Mouse (Mus musculus): ENCODE data around the gene Kat2b. TPM values are rescaled to one million over a fixed set of nuclear protein-coding genes. Genes with fewer than 3 reads are reported as not detected.
"Not testable (repeated sequence)": the region's sequence is repeated elsewhere in the genome, so short reads cannot be mapped to it uniquely, and the experiment has no call there.

The Kat2b gene
- polyA plus RNA-seq, 1 experiment from 2014 or later = 12.7 TPM

- DNase-seq (ENCODE audit: low spot score) = no peak
Measured at GRCm38 (mm10) chr17:53596941-53597790, 30.5 kb downstream of the Kat2b start.

GRCm38 (mm10) chr17:53598571-53598970 lies 31.9 kb downstream of the Kat2b start:
- no peak for DNase-seq (ENCODE audit: low spot score)

GRCm38 (mm10) chr17:53603236-53603635 lies 36.6 kb downstream of the Kat2b start:
- not testable (repeated sequence) for DNase-seq (ENCODE audit: low spot score)

- DNase-seq (ENCODE audit: low spot score) = not testable (repeated sequence)
Measured at GRCm38 (mm10) chr17:53606082-53606481, 39.4 kb downstream of the Kat2b start.

- not testable (repeated sequence) for DNase-seq (ENCODE audit: low spot score)
Measured at GRCm38 (mm10) chr17:53608924-53609323, 42.3 kb downstream of the Kat2b start.

GRCm38 (mm10) chr17:53617295-53617957 lies 50.8 kb downstream of the Kat2b start:
- no peak for DNase-seq (ENCODE audit: low spot score)

- DNase-seq (ENCODE audit: low spot score) = no peak
Measured at GRCm38 (mm10) chr17:53618369-53618768, 51.7 kb downstream of the Kat2b start.

- no peak for DNase-seq (ENCODE audit: low spot score)
Measured at GRCm38 (mm10) chr17:53619391-53619790, 52.7 kb downstream of the Kat2b start.

- DNase-seq (ENCODE audit: low spot score) = no peak
Measured at GRCm38 (mm10) chr17:53620611-53621010, 54.0 kb downstream of the Kat2b start.

GRCm38 (mm10) chr17:53622125-53622524 lies 55.5 kb downstream of the Kat2b start:
- DNase-seq (ENCODE audit: low spot score) = no peak

GRCm38 (mm10) chr17:53623762-53624161 lies 57.1 kb downstream of the Kat2b start:
- no peak for DNase-seq (ENCODE audit: low spot score)

GRCm38 (mm10) chr17:53626160-53626559 lies 59.5 kb downstream of the Kat2b start:
- DNase-seq (ENCODE audit: low spot score) = no peak

- DNase-seq (ENCODE audit: low spot score) = no peak
Measured at GRCm38 (mm10) chr17:53627497-53627896, 60.8 kb downstream of the Kat2b start.

- no peak for DNase-seq (ENCODE audit: low spot score)
Measured at GRCm38 (mm10) chr17:53628131-53628530, 61.5 kb downstream of the Kat2b start.

GRCm38 (mm10) chr17:53631344-53631743 lies 64.7 kb downstream of the Kat2b start:
- no peak for DNase-seq (ENCODE audit: low spot score)

- DNase-seq (ENCODE audit: low spot score) = no peak
Measured at GRCm38 (mm10) chr17:53643360-53643759, 76.7 kb downstream of the Kat2b start.

GRCm38 (mm10) chr17:53650251-53650661 lies 83.6 kb downstream of the Kat2b start:
- no peak for DNase-seq (ENCODE audit: low spot score)

- no peak for DNase-seq (ENCODE audit: low spot score)
Measured at GRCm38 (mm10) chr17:53654596-53654995, 87.9 kb downstream of the Kat2b start.

GRCm38 (mm10) chr17:53655081-53655480 lies 88.4 kb downstream of the Kat2b start:
- DNase-seq (ENCODE audit: low spot score) = no peak

- no peak for DNase-seq (ENCODE audit: low spot score)
Measured at GRCm38 (mm10) chr17:53655959-53656358, 89.3 kb downstream of the Kat2b start.

GRCm38 (mm10) chr17:53656369-53656860 lies 89.8 kb downstream of the Kat2b start:
- no peak for DNase-seq (ENCODE audit: low spot score)

GRCm38 (mm10) chr17:53657391-53657790 lies 90.7 kb downstream of the Kat2b start:
- peak; percentile 15 for DNase-seq (ENCODE audit: low spot score)
